Mouse (Mus musculus) neural tube, embryonic 10.5 days (tissue): ENCODE data around the gene Gck.
A peak's percentile ranks its signal among the peaks of the same experiment; 100 is the strongest.

Source experiments
- DNase-seq: peaks from one replicate; pipeline ENCODE4 v3.0.0-alpha.2; 2017; ENCODE audit warnings: low spot score; ENCODE audit errors: extremely low spot score

Gck gene

GRCm38 (mm10) chr11:5949586-5950352 lies at the start of gene Gck:
Gck (minus strand) TSS chr11:5950081.
- no peak for DNase-seq

DNA sequence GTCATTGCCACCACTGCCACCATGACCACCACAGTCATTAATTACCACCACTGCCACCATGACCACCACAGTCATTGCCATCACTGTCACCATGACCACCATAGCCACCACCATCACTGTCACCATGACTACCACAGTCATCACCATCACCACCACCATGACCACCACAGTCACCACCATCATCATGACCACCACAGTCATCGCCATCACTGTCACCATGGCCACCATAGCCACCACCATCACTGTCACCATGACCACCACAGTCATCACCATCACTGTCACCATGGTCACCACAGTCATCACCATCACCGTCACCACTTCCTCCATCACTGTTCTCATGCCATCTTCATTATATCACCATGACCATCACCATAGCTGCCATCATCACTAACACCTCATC lies 48.6 kb upstream of the Gck start:
- DNase-seq: no peak

DNA sequence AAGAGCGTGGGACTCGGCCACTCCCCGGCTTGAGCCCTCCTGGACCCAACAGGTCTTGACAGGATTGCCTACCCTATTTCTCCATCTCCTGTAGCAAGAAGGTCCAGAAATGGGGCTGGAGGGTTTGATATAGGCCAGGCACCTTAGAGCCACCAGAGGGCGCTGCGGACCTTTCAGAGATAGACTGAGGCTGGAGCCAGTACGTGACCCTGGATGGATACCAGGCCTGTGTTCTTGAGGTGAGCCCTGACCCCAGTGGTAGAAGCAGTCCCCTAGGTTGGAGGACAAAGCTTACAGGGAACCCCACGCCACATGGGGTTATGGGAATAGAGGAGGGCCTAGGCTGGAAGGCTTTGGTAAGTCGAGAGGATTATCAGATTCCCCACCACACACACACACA lies 46.1 kb upstream of the Gck start:
- DNase-seq: peak; percentile 88

DNA sequence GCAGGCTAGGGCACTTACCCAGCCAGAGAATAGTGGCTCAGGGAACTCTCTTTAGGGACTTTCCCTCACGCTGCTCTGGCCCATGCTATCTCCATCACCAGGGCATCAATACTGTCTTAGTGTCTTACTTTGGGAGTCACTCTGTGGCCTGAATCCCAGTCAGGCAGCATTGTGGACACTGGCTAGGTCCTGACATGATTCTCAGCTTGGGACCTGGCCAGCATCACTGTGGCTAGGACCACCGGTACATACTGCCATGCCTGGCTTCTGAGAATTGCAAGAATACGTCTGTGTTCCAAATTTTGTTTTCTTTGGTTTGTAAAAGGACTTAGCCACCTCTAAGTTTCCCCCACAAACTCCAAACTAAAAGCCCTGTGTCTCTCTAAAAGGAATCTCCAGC lies 45.0 kb upstream of the Gck start:
- DNase-seq: no peak

DNA sequence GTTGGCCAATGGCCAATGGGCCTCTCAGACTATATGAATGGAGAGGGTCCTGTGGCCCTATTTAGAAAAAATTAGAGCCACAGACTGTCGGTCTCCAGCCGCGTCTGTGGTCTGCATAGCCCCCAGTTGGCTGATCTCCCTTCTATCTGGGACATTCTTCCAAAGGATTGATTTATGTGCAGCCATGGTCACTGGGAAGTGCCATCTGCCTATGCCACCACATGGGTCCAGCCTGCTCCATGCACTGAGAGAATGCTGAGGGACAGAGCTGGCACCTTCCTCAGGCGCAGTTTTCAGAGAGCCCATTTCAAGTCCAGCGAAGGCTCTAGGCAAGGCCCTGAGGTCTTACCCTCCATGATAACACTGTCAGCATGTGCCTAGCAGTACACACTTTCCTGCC lies 44.3 kb upstream of the Gck start:
- no peak for DNase-seq

DNA sequence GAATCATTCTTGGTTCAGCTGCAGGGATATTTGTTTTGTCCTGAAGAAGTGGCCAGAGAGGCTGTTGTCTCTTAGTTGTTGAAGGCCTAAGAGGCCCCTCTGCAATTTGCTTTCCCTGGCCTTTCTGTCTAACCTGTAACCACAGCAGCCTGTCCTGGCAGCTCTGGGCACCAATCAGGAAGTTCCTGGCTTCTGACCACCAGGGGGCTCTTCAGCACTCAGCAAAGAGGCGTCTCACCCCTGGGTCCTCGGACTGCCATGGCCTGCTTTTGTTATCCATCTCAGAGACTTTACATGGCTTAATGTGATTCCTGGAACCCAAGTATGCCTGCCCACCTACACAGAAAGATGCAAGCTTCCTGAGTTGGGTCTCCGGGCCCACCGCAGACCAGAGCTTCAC lies 41.0 kb upstream of the Gck start:
- DNase-seq: peak; percentile 64

DNA sequence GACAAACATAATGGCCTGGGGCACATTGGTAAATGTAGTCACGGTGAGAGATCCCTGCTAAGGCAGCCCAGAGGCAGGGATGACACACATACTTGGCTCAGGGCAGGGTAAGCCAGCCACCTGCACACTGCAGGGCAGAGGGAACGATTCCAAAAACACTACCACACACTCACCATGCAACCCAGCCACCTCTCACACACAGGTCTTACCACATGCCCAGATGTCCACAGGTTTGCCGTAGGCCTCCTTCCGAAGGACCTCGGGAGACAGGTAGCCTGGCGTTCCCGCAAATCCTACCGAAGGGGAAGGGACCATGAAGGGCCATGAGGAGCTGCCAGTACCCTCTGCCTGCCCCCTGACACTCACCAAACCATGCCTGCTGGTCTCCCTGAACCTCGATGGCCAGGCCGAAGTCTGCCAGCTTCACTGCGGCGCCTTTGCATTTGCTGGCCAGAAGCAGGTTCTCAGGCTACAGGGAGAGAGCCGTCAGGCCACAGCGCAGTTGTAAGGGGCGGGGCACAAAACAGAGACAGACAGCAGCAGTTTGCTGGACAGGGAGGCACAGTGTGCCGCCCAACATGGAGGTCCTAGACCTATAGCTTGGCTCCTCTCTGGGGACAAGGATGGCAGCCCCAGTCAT lies 40.2 kb upstream of the Gck start:
- DNase-seq: no peak

- no peak for DNase-seq
Observed at GRCm38 (mm10) chr11:5988126-5988525, 38.2 kb upstream of the Gck start.

- DNase-seq: no peak
Observed at GRCm38 (mm10) chr11:5983629-5984028, 33.7 kb upstream of the Gck start.

DNA sequence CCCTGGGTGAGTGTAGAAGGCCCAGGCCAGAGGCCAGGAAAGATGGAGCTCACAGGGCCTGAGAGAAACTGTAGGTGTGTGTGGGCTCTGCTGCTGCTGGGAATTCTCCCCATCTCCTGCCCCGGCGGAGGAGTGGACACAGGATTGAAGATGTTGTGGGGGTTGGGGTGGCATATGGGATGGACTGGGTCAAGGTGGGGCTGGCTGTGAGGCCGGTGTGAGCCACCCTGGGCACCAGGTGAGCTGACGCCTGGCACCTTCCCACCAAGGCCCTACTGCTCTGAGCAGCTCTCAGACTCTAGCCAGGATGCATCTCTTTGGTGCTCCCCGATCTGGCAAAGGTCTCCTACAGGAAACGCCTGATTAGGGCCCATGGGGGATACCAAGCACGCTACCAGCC lies 31.4 kb upstream of the Gck start:
- no peak for DNase-seq

- no peak for DNase-seq
Observed at GRCm38 (mm10) chr11:5980561-5980960, 30.7 kb upstream of the Gck start.

- no peak for DNase-seq
Observed at GRCm38 (mm10) chr11:5980108-5980507, 30.2 kb upstream of the Gck start.

GRCm38 (mm10) chr11:5979088-5979487 lies 29.2 kb upstream of the Gck start:
- no peak for DNase-seq

DNA sequence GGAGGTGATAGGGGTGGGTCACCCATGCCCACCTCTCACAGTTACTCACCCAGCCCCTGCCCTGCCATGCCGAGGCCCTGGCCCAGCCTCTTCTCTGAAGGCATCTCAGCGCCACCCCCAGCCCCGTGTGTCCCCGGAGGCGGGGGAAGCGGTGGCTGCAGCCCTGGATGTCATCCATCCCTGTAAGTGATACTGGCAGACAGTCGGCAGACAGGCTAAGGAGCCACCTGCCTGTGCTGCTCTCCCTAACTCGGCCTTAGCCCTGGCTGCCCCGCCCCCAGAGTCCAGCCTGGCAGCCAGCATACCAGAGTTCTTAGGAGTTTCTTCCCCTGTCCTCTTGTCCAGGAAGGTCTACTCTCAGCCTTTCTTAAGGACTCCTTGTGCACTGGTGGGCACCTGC lies 26.2 kb upstream of the Gck start:
- no peak for DNase-seq

DNA sequence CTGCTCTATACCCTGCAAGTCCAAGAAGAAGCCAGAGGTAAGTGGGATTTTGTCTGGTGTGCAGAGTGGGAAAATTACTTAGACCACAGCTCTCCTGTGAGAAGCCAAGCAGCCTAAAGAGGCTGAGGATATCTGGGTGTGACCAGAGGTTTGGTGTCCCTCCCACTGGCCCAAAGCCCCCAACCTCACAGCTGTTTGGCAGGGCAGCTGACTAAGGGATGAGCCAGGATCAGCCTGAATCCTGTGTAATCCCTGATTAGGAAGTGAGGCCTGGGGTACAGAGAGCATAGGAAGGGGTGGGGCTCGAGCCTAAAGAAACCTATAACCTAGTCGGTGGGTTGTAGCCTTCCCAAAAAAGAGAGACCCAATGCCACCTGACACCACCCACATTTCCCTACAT lies 25.2 kb upstream of the Gck start:
- no peak for DNase-seq

- DNase-seq: no peak
Observed at GRCm38 (mm10) chr11:5974053-5974452, 24.2 kb upstream of the Gck start.

GRCm38 (mm10) chr11:5973151-5973550 lies 23.3 kb upstream of the Gck start:
- DNase-seq: no peak

DNA sequence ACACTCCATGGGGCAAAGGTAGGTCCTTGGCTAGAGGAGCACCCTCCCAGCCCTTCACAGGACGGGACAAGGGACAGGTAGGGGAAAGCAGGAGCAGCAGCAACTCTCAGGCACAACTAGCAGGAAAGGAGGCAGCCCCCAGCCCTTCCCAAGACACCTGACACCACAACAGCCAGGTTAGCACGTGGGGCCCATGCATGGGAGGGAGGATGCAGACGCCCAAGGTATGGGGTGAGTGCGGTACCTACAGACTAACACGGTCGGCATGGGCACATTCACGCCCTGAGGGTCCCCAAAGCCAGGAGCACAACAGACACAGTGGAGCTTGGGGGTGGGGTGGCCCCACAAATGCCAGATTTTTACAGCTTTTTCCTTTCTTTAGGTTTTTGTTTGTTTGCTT lies 21.3 kb upstream of the Gck start:
- DNase-seq: no peak

DNA sequence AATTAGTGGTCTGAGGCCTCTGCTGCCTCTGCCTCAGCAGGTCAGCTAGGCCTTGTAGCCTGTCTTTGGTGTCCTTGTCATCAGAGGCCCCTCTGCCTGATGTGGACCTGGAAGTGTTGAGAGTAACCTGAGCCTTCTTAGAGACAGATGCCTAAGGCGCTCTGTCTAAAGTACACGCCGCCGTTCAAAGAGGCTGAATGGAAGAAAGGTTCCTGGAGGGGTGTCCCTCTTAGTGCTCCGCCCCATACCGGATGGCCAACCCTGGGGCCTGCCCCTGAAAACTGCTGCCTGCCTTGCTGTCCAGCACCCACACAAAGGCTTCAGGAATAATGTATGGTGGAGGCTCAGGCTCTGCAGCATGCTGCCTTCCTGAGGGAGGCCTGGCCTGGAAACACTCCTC lies 18.3 kb upstream of the Gck start:
- no peak for DNase-seq

- no peak for DNase-seq
Observed at GRCm38 (mm10) chr11:5966751-5967150, 16.9 kb upstream of the Gck start.

DNA sequence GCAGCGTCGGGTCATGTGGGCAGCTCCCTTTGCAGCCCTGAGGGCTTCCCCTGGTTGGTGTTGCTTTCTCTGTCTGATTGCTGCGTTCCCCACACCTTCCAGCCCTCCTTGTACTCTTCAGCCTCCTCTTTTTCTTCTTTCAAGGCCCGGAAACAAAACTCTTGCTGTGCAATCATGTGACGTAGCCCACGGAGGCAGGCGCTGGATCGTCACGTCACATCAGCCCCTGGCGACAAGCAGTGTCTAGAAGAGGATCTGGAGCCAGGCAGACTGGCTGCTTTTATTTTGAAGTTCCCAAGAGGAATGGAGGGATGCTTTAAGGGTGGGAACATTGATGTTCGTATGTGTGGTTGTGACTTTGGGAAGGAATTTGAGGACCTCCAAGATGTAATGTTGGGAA lies 16.0 kb upstream of the Gck start:
- no peak for DNase-seq

DNA sequence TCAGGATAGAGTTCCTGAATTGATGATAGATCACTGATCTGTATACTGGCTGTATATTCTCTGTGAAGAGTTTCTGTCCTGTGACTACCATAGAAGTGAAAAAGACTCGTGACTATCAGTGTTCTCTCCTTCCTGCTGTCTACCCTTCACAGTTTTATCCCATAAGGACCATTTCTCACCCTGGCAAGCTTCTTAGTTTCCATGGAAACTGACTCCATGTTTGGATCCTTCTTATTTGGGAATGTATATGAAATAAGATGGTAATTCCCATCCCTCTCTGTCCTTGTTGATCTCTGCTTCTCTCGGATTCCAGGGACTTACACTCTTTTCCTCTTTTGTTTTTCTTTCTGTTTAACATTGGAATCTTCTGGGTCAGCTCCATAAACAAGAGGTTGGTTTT lies 10.2 kb upstream of the Gck start:
- no peak for DNase-seq

- DNase-seq: peak; percentile 97
Observed at GRCm38 (mm10) chr11:5955546-5956276, 5.8 kb upstream of the Gck start, which contains the start of gene Ykt6. Ykt6 (plus strand) TSS chr11:5955693.
